Mouse (Mus musculus): ENCODE data around the gene Tmem213.

Gene Tmem213

DNA sequence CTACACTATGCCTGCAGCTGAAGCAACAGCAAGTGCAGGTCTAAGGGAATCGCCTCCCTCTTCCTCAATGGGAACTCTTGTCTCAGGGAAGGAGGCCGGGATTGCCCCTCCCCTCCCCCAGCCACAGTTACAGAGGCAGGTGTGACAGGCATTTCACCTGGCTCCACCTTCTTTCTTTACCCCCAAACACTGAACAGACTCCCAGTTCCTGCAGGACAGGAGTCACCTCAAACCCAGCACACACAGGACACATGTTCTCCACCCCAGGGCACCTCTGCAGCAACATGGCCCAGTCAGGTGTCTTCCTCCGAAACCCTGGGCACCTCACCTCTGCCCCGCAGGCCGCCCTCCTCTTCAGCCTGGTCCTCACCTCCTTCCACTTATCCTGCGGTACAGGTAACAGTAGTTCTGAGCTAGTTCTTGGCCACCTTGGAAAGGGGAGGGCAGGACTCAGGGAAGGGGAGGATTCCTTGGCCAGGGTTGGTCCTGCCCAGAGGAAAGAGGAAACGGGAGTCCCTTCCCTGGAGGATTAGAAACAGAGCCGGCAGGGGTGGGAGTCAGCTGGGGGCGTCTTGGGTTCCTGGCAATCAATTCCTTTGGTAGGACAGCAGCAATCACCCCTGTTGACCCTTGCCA, at the start of gene Tmem213:
Gene Tmem213, plus strand, starts transcription at position 96 of the 636 bp plus-strand sequence.
- no peak for DNase-seq (ENCODE audit: low read depth, low spot score)

DNA sequence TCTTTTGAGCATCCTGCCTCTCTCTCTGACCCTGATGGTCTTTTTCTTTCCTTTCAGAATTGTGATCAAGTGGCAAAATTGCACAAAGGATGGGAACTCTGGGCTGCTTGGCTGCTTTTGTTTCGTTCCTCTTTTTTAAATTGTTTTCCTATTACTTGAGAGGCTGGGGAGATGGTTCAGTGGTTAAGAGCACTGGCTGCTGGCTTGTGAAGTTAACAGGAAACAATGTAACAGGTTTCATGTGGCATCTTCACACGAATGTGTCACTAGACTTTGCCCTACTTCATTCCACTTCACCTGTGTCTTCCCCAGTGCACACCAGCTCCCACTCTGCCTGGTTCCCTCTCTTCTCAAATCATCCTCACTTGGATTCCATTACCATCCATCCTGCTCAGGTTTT, 44.4 kb upstream of the Tmem213 start:
- no peak for DNase-seq (ENCODE audit: low read depth, low spot score)

DNA sequence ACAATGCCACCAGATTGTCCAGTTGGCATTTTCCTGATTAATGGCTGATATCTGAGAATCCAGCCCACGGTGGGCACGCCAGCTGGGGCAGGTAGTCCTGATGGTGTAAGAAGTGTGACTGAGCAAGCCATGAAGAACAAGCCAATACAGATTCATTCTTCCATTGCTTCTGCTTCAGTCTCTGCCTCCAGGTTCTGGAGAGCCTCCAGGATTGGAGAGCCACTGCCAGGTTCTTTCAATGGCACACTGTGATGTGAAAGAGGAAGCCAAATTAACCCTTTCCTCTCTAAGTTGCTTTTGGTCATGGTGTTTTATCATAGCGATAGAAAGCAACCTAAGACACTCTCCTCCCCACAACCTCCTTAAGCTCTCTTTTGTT, 43.9 kb upstream of the Tmem213 start:
- DNase-seq (ENCODE audit: low read depth, low spot score): no peak

DNA sequence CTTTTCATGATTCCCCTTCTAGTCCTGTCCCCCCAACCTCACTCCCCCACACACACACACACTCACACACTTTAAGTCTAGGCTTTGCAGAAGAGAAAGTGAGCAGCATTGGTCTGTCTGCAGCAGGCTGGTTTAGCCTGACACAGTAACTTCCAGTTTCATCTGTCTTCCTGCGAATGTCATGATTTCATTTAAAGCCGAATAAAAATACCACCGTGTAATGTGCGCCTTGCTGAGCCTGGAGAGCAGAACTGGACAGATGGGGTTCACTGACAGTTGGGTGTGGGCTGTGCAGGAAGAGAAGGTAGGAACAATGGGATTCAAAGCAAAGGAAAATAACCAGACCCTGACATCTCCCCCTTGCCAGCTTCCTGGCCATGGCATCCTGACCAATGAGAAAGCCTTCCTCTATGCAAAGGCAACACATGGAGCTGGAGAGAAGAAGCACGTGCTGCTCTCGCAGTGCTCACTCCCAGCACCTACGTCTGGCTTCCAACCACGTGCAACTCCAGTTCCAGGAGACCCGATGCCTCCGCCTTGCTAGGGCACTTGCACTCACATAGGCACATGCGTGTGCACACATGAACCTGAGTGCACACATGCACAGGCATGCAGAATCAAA, 43.4 kb upstream of the Tmem213 start:
- no peak for DNase-seq (ENCODE audit: low read depth, low spot score)

DNA sequence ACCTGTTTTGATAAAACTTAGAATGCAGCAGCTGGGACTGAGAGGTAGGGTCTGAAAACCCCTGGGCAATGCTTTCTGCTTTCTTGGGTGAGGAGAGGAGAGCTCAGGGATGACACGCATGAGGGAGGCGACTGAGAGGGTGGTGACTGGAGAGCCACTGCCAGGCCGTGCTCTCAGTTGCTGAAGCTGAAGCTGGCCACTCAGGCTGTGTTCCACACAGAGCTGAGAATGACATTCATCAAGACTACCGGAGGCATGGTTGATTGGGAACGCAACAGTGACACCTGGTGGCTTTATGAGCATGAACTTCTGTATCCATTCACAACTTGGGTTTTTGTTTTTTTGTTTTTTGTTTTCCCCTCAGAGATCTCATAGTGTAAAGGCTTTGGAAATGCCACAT, 42.8 kb upstream of the Tmem213 start:
- peak; percentile 65 for DNase-seq (ENCODE audit: low read depth, low spot score)

DNA sequence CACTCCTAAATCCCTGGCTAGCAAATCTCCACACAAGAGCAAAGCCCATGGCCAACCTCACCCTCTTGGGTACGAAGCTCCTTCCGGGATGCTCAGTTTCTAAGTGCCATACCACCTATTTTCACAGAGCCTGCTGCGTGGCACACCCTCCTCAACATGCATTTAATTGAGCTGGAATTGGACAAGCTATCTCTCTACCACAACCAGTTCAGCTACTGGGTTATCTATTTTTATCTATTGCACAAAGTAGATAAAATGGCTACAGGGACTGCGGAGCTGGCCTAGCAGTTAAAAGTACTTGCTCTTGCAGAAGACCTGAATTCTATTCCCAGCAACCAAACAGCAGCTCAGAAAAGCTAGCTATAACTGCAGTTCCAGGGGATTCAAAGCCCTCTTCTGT, 37.8 kb upstream of the Tmem213 start:
- no peak for DNase-seq (ENCODE audit: low read depth, low spot score)

DNA sequence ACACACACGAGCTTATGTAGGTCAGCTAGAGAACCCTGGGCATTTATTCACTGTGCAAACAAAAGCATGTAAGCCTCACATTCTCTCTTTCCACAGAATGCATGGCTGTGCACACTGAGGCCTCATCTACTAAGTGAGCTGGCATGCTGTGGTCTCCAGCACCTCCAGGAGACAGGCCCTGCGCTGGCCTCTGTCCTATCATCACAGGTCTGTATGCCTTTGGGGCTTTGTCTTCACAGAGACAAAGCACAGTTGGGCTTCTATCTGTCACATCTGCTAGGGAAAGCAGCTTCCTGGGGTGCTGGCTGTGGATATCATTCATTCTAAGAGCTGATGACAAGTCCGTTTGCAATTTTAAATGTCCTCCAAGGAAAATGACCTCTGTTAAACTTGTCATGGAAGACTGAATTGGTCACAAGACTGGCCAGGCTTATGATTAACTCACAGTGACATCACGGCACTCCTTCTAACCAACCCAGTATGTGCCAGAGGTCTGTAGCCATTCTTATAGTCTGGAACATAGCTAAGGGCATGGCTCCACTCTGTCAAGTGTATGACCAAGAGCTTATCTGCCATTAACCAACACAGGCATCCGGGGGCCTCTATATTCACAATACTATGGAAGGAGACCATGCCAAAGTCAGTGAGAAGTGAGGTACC, 36.8 kb upstream of the Tmem213 start:
- DNase-seq (ENCODE audit: low read depth, low spot score): no peak

DNA sequence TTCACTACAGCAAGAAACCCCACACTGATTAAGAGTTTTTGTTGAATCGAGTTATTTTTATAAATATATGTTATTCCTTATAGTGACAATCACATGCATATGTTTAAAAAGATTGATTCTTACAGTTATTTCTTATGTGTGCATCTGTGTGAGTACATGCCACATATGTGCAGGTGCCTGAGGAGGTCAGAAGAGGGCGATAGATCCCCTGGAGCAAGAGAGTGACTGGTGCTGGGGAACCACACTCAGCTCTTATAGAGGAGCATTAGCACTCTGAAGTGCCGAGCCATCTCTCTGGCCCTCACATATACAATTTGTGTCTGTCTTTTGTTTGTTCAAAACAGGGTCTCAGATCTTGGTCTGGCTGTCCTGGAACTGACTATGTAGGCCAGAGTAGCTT, 35.5 kb upstream of the Tmem213 start:
- no peak for DNase-seq (ENCODE audit: low read depth, low spot score)

DNA sequence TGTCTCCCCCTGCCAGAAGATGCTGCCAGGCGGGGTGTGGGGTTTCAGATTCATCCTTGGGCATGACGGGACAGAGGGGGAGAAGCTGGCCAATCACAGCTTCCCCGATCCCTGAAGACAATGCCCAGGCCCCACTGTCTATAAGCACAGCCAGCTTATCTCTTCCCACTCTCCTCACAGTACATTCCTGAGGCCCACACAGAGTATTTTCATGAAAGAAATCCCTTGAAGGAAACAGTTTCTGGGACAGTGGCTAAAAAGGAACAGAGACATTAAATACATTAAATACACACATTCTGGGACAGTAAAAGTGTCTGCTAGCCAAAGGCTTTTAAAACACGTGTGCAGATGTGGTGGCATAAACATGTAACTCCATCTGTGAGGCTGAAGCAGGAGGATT, 28.7 kb upstream of the Tmem213 start:
- DNase-seq (ENCODE audit: low read depth, low spot score): no peak

DNA sequence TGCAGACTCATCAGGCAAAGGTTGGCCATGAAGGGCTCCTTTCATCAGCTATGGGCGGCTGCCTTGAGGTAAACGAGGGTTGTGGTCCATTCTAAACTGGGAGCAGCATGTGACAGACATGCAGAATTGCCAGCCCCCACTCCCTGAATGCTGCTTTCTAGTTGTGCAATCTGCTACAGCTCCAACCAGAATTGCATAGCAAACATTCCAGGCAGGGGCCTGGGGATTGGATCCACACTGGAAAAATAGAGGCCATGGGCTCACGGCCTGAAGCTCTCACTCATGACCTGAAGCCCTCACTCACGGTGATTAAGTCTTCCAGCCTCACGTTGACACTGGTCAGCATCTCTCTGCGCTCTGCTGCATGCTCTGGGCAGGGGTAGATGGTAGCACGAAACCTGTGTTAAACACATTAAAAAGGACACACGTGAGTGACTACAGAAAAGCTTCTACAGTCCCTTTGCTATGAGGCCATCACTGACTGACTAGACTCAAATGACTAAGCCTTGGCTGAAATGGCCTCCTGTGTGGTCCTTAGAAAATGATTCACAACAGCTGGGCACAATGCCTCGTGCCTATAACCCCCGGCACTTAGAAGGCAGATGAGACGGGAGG, 27.2 kb upstream of the Tmem213 start:
- no peak for DNase-seq (ENCODE audit: low read depth, low spot score)

DNA sequence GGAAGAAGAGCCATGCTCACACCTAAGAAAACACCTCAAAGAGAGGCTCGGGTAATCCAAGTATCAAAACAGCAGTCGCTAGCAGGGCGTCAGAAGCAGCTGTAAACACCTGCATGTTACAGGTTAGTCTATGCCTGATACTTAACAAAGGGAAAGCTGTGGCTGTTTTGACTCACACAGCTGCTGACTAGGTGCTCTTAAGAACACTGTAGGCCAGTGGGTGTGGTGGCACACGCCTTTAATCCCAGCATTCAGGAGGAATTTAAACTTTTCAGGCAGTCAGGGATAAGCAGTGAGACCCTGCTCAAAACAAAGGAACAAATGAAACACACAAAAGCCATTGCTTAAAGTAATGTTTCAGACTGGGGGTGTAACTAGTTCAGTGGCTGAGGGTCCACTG, 25.9 kb upstream of the Tmem213 start:
- no peak for DNase-seq (ENCODE audit: low read depth, low spot score)

DNA sequence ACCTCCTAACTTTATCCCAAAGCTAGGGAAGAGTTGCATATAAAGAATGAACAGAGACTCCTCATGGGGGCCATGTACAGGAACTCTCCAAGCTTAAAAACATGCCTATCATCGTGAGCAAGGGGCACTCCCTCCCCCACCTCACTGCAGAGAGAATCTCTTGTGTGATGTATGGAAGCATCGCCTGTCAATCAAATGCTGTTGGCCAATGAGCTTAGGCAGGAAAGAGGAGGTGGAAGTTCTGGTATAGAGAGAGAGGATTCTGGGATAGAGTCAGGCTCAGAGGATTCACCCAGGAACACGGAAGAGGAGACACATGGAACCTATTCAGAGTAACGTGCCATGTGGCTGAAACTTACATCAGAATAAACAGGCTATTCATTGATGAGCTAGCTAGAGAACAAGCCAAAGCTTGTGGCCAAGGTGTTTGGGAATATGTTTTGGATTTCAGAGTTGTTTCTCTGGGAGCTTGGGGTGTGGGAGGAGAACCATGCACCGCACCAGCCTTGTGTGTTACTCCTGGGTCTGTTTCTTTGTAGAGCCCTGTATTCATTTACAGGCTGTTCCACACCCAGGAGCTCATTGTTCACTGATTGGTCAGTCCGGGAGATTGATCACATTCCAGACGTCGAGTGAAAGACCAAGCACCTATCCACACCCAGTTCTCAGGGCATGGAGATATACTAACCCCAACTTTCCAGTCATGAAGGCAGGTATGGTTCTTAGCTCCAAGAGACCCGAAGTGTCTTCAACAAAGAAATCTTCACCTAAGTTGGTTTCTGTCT, 21.6 kb upstream of the Tmem213 start:
- DNase-seq (ENCODE audit: low read depth, low spot score): no peak

DNA sequence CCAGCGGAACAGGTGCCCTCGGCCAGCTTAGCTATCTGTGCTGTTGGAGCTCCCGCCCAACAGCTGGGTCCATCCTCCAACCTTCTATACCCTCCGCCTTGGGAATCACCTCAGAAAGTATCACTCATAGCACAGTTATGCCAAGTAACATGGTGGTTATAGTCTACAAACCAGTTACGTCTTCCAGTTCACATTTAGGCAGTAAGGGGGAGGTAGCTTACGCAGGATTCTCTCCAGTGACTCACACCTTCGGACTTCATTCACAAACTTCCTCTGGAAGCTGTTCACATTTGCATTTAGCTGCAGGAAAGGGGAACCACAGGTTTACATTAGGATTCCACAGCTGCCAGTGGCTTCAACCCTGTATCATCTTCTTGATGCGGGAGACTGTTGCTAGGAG, 16.5 kb upstream of the Tmem213 start:
- DNase-seq (ENCODE audit: low read depth, low spot score): no peak

DNA sequence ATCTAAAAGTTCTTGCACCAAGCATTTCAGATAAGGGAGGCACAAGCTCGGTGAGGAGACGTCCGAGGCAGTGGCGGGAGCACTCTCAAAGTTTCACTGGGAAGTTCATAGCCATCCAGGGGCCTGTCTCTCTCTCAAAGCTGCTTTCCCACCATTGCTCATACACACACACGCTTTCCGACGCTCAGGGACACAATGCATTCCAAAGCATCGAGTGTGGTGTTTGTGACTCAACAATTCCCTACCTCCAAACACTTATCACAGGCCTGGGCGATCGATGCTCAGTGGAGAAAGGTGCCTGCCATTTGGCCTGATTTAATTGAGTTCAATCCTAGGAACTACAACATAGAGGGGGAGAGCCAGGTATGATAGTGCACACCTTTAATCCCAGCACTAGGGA, 14.4 kb upstream of the Tmem213 start:
- DNase-seq (ENCODE audit: low read depth, low spot score): no peak

DNA sequence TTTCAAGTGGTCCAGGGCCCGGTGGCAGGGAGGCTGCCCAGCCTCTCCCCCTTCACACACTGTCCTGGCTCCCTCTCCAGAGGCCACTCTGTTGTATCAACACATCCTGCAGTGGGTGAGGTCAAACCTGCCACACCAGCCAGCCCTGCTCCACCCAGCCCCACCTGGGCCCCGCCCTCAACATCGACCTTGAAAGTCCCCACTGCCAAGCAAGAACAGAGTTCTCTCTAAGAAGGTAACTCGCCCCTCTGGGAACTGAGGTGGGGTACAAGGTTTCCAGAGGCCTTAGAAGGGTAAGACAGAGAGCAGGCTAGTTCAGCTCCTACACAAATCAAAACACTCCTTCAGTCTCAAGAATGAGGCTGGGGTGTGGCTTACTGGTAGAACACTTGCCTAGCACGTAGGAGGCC, 12.1 kb upstream of the Tmem213 start:
- no peak for DNase-seq (ENCODE audit: low read depth, low spot score)

DNA sequence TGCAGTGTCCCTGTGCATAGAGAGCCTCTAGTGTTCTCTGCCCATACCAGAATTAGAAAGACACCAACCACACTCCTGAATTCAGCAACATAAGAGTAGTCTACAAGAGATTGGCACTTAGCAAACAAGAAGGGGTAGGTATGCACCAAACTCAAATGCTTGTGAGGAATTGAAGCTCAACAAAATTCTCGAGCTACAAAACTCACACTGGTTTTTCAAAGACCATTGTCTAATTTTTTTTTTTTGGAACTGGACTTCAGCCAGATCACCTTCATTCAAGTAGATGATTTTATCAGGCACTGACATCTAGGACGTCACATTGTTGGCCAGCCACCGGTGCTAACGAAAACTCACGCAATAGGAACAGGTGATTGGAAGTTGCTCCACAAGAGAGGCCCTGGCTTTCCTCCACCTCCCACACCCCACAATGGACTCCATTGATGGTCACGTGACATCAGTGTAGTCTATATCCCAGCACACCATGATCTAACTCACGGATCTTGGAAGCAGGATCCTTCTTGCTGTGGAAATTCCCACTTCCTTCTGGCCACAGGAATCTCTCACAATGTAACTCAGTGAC, 6.7 kb upstream of the Tmem213 start:
- DNase-seq (ENCODE audit: low read depth, low spot score): no peak

DNA sequence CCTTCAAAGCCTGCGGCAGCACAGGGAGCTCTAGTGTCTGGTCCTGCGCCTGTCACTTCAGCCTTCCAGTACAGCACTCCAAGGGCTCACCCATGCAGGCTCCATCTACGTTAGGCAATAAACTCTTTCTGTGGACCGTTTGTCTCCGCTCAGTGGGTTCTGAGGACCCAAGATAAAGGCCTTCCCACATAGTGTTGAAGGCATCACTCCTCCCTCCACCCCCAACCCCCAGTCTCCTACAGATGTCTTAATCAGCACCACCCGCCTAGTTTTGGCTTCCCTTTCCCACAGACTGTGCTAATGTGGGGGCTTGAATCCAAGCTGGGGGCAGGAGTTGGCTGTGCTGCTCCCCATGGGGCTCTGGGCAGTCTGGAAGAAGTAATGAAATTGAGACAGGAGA, 5.3 kb upstream of the Tmem213 start:
- no peak for DNase-seq (ENCODE audit: low read depth, low spot score)

DNA sequence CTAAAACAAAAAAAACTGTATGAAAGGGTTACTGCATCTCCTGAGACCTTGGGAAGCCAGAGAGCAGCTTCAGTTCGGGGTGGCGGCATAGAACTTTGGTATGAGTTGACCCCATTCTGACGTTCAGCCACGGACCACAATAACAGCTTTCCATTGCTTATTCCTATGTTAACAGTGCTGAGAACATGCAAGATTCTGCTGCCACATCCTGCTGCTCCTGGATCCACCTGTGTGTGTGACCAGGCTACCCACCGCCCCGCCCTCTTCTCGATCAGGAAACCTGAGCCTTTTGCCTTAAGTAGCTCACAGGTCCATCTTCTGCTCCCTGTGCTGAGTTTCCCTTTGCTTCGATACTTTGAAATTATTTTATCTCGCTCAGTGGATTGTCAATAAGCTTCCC, 3.1 kb upstream of the Tmem213 start:
- DNase-seq (ENCODE audit: low read depth, low spot score): no peak

DNA sequence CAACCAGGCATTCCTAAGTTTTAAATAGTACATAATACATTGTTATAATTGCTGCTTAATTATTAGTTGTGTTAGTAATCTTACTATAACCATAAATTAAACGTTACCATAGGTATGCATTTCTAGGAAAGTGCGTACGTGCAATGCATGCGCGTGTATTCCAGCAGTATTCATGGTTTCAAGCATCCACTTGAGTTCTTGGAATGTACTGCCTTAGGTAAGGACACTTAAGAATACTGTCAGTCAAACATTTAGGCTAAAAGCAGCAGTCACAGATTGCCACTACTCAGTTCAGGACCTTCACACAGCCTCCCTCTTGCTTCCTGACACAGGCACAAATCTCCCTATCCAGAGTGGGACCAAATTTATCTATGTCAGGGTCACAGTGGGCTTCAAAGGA, 606 bp upstream of the Tmem213 start:
- DNase-seq (ENCODE audit: low read depth, low spot score): no peak

DNA sequence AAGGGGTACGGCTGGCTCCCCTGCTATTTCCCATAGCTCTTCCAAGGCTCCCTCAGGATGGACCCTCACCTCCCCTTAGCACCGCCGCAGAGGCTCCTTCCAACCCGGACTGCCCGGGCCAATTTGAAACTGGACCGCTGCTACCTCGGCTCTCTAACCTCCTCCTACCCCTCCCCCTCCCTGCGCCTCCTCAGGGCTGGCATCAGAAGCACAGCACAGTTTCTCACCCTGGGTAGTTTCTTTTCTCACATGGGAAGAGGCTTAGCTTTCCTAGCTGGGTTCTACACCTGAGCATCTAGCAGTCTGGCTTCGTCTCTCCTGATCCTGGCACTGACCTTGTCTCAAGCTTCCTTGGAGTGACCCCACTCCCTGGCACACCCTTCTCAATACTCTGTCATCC, 816 bp downstream of the Tmem213 start:
- no peak for DNase-seq (ENCODE audit: low read depth, low spot score)

DNA sequence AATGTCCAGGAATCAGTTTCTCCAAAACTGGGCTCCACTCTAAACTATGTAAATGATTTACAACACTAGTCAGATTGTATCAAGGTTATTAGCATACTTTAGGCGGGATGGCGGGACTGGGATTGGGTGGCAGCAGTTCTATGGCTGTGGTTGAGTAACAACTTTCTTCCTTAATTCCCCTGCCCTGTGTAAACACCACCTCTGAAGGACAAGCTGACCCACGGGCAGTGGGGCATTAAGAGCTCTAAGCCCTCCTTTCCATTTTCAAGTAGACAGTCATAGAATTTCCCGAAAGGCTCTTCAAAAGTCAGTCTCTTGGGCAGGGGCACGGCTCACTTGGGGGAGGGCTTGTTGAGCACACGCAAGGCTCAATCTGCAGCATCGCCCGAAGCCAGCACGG, 1.8 kb downstream of the Tmem213 start:
- DNase-seq (ENCODE audit: low read depth, low spot score): no peak

Data from retina, postnatal 7 days (tissue).